Mouse (Mus musculus) inflammation-experienced regulatory T-cells, adult 6 months (primary cell): ENCODE measurements around the gene Gm47955. TPM values are rescaled to one million over a fixed set of nuclear protein-coding genes. Genes with fewer than 3 reads are reported as not detected.
"Not testable (repeated sequence)": the region's sequence is repeated elsewhere in the genome, so short reads cannot be mapped to it uniquely, and the experiment has no call there.

Experiments used
- ATAC-seq: one replicate; pipeline ENCODE4 v1.8.0; 2017
- polyA plus RNA-seq, 3 experiments: library from polyadenylated mRNA; unstranded; fragments of 100-300 nt; shearing (Covaris generic); gene quantifications; one replicate each; pipeline ENCODE4 v1.2.1; 2017

Gm47955 gene
- polyA plus RNA-seq, 3 experiments from 2014 or later: not detected

- no peak for ATAC-seq
Observed at GRCm38 (mm10) chr1:82993947-82994346, 33.9 kb downstream of the Gm47955 start.

GRCm38 (mm10) chr1:83000306-83000705, 40.2 kb downstream of the Gm47955 start, which contains the start of gene Gm47959:
TSS of gene Gm47959 (plus strand) at chr1:83000548.
- not testable (repeated sequence) for ATAC-seq

GRCm38 (mm10) chr1:83006218-83007179, 46.4 kb downstream of the Gm47955 start:
- ATAC-seq: peak; percentile 93

GRCm38 (mm10) chr1:83007471-83007870, 47.4 kb downstream of the Gm47955 start:
- ATAC-seq: no peak

Other genes with a start within 250 kb of the Gm47955 start
- gene Mff, start 235.4 kb upstream of the Gm47955 start, polyA plus RNA-seq: 100 to 1,000 TPM in 1 of 3 experiments, 10 to 100 TPM in 2; 83.4 to 108 (median 89.5) TPM
- gene Tm4sf20, start 191.8 kb upstream of the Gm47955 start, polyA plus RNA-seq: 1 to 10 TPM in 1 of 3 experiments, under 1 TPM in 1, not detected in 1; 0.40 to 1.1 TPM
- gene Gm47791, start 189.0 kb upstream of the Gm47955 start, polyA plus RNA-seq: not detected
- 10 to 100 TPM; 32.2 to 33.2 (median 32.6) TPM for gene Agfg1, start 120.8 kb upstream of the Gm47955 start, polyA plus RNA-seq
- 1 to 10 TPM in 2 of 3 experiments, under 1 TPM in 1; 0.60 to 2.2 (median 1.1) TPM for gene A030005L19Rik, start 47.0 kb upstream of the Gm47955 start, polyA plus RNA-seq
- not detected for gene A030014E15Rik, start 35.4 kb upstream of the Gm47955 start, polyA plus RNA-seq
- not detected for gene Gm6217, start 28.9 kb upstream of the Gm47955 start, polyA plus RNA-seq
- gene A030003K21Rik, start 16.9 kb upstream of the Gm47955 start, polyA plus RNA-seq: not detected
- gene Gm7544, start 4.3 kb upstream of the Gm47955 start, polyA plus RNA-seq: not detected
- gene Gm47959, start 40.3 kb downstream of the Gm47955 start, polyA plus RNA-seq: not detected
- gene Slc19a3, start 78.2 kb downstream of the Gm47955 start, polyA plus RNA-seq: not detected
- gene Krtap28-10, start 82.2 kb downstream of the Gm47955 start, polyA plus RNA-seq: not detected
- gene Gm47969, start 84.6 kb downstream of the Gm47955 start, polyA plus RNA-seq: not detected
- gene A030005K14Rik, start 99.1 kb downstream of the Gm47955 start, polyA plus RNA-seq: not detected
- gene Krtap28-13, start 100.6 kb downstream of the Gm47955 start, polyA plus RNA-seq: not detected
- 10 to 100 TPM in 2 of 3 experiments, 1 to 10 TPM in 1; 1.1 to 29.5 (median 11.3) TPM for gene Ccl20, start 156.5 kb downstream of the Gm47955 start, polyA plus RNA-seq
- gene Daw1, start 199.5 kb downstream of the Gm47955 start, polyA plus RNA-seq: 1 to 10 TPM in 1 of 3 experiments, under 1 TPM in 1, not detected in 1; 0.44 to 1.2 TPM